Mouse (Mus musculus): ENCODE measurements around the gene Riok2. TPM values are rescaled to one million over a fixed set of nuclear protein-coding genes. Genes with fewer than 3 reads are reported as not detected.

Gene Riok2
- polyA plus RNA-seq, 1 experiment = 15.6 TPM

GRCm38 (mm10) chr17:17391823-17392222, 17.7 kb downstream of the Riok2 start:
- 0 out of 2 replicates have a peak overlapping the region, but pooled peaks have one; percentile 0 for H3K27ac ChIP-seq (ENCODE audit: insufficient read depth, low read depth, low read length)
- TF ChIP-seq CTCF (IDR thresholded peaks at IDR 0.05; ENCODE audit: low read depth, low read length) (no peak), POLR2A (IDR thresholded peaks at IDR 0.05; ENCODE audit: borderline replicate concordance, low read depth, low read length) (no peak)
- H3K4me3 ChIP-seq (ENCODE audit: insufficient read depth, low read length) = no peak overlapping the region
- H3K4me1 ChIP-seq (ENCODE audit: control insufficient read depth, insufficient read depth, low read length) = peaks cover 7% of the 10 kb centered on the region

GRCm38 (mm10) chr17:17392863-17393262, 18.8 kb downstream of the Riok2 start:
- peaks cover 18% of the 10 kb centered on the region for H3K4me1 ChIP-seq (ENCODE audit: control insufficient read depth, insufficient read depth, low read length)
- TF ChIP-seq CTCF (IDR thresholded peaks at IDR 0.05; ENCODE audit: low read depth, low read length) = 0 out of 2 replicates have a peak, but pooled peaks have one; percentile 13
- no peak for TF ChIP-seq POLR2A (IDR thresholded peaks at IDR 0.05; ENCODE audit: borderline replicate concordance, low read depth, low read length)
- no peak overlapping the region for H3K27ac ChIP-seq (ENCODE audit: insufficient read depth, low read depth, low read length)
- no peak overlapping the region for H3K4me3 ChIP-seq (ENCODE audit: insufficient read depth, low read length)

GRCm38 (mm10) chr17:17393300-17393699, 19.2 kb downstream of the Riok2 start:
- H3K4me1 ChIP-seq (ENCODE audit: control insufficient read depth, insufficient read depth, low read length) = peaks cover 20% of the 10 kb centered on the region
- H3K4me3 ChIP-seq (ENCODE audit: insufficient read depth, low read length) = no peak overlapping the region
- no peak overlapping the region for H3K27ac ChIP-seq (ENCODE audit: insufficient read depth, low read depth, low read length)
- TF ChIP-seq CTCF (IDR thresholded peaks at IDR 0.05; ENCODE audit: low read depth, low read length) (no peak), POLR2A (IDR thresholded peaks at IDR 0.05; ENCODE audit: borderline replicate concordance, low read depth, low read length) (no peak)

GRCm38 (mm10) chr17:17394336-17394735, 20.2 kb downstream of the Riok2 start:
- H3K27ac ChIP-seq (ENCODE audit: insufficient read depth, low read depth, low read length) = no peak overlapping the region
- no peak for TF ChIP-seq POLR2A (IDR thresholded peaks at IDR 0.05; ENCODE audit: borderline replicate concordance, low read depth, low read length)
- no peak overlapping the region for H3K4me3 ChIP-seq (ENCODE audit: insufficient read depth, low read length)
- H3K4me1 ChIP-seq (ENCODE audit: control insufficient read depth, insufficient read depth, low read length) = peaks cover 29% of the 10 kb centered on the region

GRCm38 (mm10) chr17:17396869-17397268, 22.8 kb downstream of the Riok2 start:
- H3K4me3 ChIP-seq (ENCODE audit: insufficient read depth, low read length) = no peak overlapping the region
- H3K27ac ChIP-seq (ENCODE audit: insufficient read depth, low read depth, low read length) = no peak overlapping the region
- H3K4me1 ChIP-seq (ENCODE audit: control insufficient read depth, insufficient read depth, low read length) = peaks cover 38% of the 10 kb centered on the region
- TF ChIP-seq CTCF (IDR thresholded peaks at IDR 0.05; ENCODE audit: low read depth, low read length) (no peak), POLR2A (IDR thresholded peaks at IDR 0.05; ENCODE audit: borderline replicate concordance, low read depth, low read length) (no peak)

GRCm38 (mm10) chr17:17398664-17399063, 24.6 kb downstream of the Riok2 start:
- peak overlapping the region; percentile 54 for H3K27ac ChIP-seq (ENCODE audit: insufficient read depth, low read depth, low read length)
- TF ChIP-seq POLR2A (IDR thresholded peaks at IDR 0.05; ENCODE audit: borderline replicate concordance, low read depth, low read length) = no peak
- TF ChIP-seq CTCF (IDR thresholded peaks at IDR 0.05; ENCODE audit: low read depth, low read length) = no peak
- H3K4me3 ChIP-seq (ENCODE audit: insufficient read depth, low read length) = no peak overlapping the region
- peaks cover 40% of the 10 kb centered on the region for H3K4me1 ChIP-seq (ENCODE audit: control insufficient read depth, insufficient read depth, low read length)

GRCm38 (mm10) chr17:17402222-17403004, 28.3 kb downstream of the Riok2 start, which contains the start of gene Lix1:
Lix1 (plus strand) TSS chr17:17402672.
- TF ChIP-seq POLR2A (IDR thresholded peaks at IDR 0.05; ENCODE audit: borderline replicate concordance, low read depth, low read length) = no peak
- TF ChIP-seq CTCF (IDR thresholded peaks at IDR 0.05; ENCODE audit: low read depth, low read length) = no peak
- Histone ChIP-seq H3K4me1 (ENCODE audit: control insufficient read depth, insufficient read depth, low read length) (peaks cover 33% of the 10 kb centered on the region), H3K4me3 (ENCODE audit: insufficient read depth, low read length) (no peak within 1 kb of the TSS), H3K27ac (ENCODE audit: insufficient read depth, low read depth, low read length) (no peak within 1 kb of the TSS)

- H3K4me1 ChIP-seq (ENCODE audit: control insufficient read depth, insufficient read depth, low read length) = peaks cover 29% of the 10 kb centered on the region
- H3K27ac ChIP-seq (ENCODE audit: insufficient read depth, low read depth, low read length) = no peak overlapping the region
- no peak overlapping the region for H3K4me3 ChIP-seq (ENCODE audit: insufficient read depth, low read length)
- TF ChIP-seq CTCF (IDR thresholded peaks at IDR 0.05; ENCODE audit: low read depth, low read length) = no peak
- no peak for TF ChIP-seq POLR2A (IDR thresholded peaks at IDR 0.05; ENCODE audit: borderline replicate concordance, low read depth, low read length)
These were observed 28.9 kb downstream of the Riok2 start for GRCm38 (mm10) chr17:17403038-17403437.

GRCm38 (mm10) chr17:17403578-17404112, 29.5 kb downstream of the Riok2 start:
- Histone ChIP-seq H3K4me1 (ENCODE audit: control insufficient read depth, insufficient read depth, low read length) (peaks cover 24% of the 10 kb centered on the region), H3K4me3 (ENCODE audit: insufficient read depth, low read length) (no peak overlapping the region), H3K27ac (ENCODE audit: insufficient read depth, low read depth, low read length) (no peak overlapping the region)
- TF ChIP-seq POLR2A (IDR thresholded peaks at IDR 0.05; ENCODE audit: borderline replicate concordance, low read depth, low read length) (no peak), CTCF (IDR thresholded peaks at IDR 0.05; ENCODE audit: low read depth, low read length) (no peak)

All from bone marrow macrophage, adult 2 months (primary cell).